Mouse (Mus musculus) forebrain, embryonic 14.5 days (tissue): ENCODE measurements at regions not wholly inside any gene's neighbourhood (a gene's known extent, or its start where the extent isn't known, plus 50 kb on each side); places are given as distances from the start of the nearest gene placed in this dataset.
A peak's percentile ranks its signal among the peaks of the same experiment; 100 is the strongest.

Experiments
- ATAC-seq: fragments of 200-750 bp; cut with Nextera tagmentation; 2 replicates; pipeline ENCODE4 v1.8.0; 2017; ENCODE audit warnings: mild to moderate bottlenecking, moderate library complexity
- DNase-seq: peaks from one replicate; pipeline ENCODE4 v3.0.0-alpha.2; 2015; ENCODE audit warnings: low spot score
- H3K27ac ChIP-seq: fragments of 300-500 bp; sonication (generic); 2 replicates; pipeline ENCODE4 v1.5.1; 2014; ENCODE audit warnings: low read depth, mild to moderate bottlenecking, control low read depth, low read length, moderate library complexity
- H3K27me3 ChIP-seq: fragments of 300-500 bp; sonication (generic); replicated peaks from 2 replicates; pipeline ENCODE4 v1.6.1; 2014; ENCODE audit warnings: low read length, control low read depth, mixed read lengths; ENCODE audit not compliant: control insufficient read depth, insufficient read depth
- H3K36me3 ChIP-seq: fragments of 300-500 bp; sonication (generic); 2 replicates; pipeline ENCODE4 v1.6.1; 2014; ENCODE audit warnings: low read length, control low read depth; ENCODE audit not compliant: control insufficient read depth, insufficient read depth
- H3K4me1 ChIP-seq: fragments of 300-500 bp; sonication (generic); 2 replicates; pipeline ENCODE4 v1.6.1; 2014; ENCODE audit warnings: antibody characterized with exemption, low read length, control low read depth; ENCODE audit not compliant: control insufficient read depth, insufficient read depth
- H3K4me2 ChIP-seq: fragments of 300-500 bp; sonication (generic); 2 replicates; pipeline ENCODE4 v1.6.1; 2014; ENCODE audit warnings: mild to moderate bottlenecking, control low read depth, low read length
- H3K4me3 ChIP-seq: fragments of 300-500 bp; sonication (generic); 2 replicates; pipeline ENCODE4 v1.5.1; 2014; ENCODE audit warnings: low read depth, low read length, control low read depth
- H3K9ac ChIP-seq: fragments of 300-500 bp; sonication (generic); 2 replicates; pipeline ENCODE4 v1.6.1; 2014; ENCODE audit warnings: mild to moderate bottlenecking, low read length, control low read depth, moderate library complexity
- H3K9me3 ChIP-seq: fragments of 300-500 bp; sonication (generic); replicated peaks from 2 replicates; pipeline ENCODE4 v1.6.1; 2016; ENCODE audit warnings: low read length, control low read depth, mixed read lengths; ENCODE audit not compliant: control insufficient read depth
- WGBS: fragments of 180-500 bp; shearing (Covaris S2); extraction: QIAGEN DNeasy Blood & Tissue Kit; methylation state at CpG from one replicate; pipeline ENCODE4 v1.1.7; 2014; 5-methylcytosine and 5-hydroxymethylcytosine counted together

DNA sequence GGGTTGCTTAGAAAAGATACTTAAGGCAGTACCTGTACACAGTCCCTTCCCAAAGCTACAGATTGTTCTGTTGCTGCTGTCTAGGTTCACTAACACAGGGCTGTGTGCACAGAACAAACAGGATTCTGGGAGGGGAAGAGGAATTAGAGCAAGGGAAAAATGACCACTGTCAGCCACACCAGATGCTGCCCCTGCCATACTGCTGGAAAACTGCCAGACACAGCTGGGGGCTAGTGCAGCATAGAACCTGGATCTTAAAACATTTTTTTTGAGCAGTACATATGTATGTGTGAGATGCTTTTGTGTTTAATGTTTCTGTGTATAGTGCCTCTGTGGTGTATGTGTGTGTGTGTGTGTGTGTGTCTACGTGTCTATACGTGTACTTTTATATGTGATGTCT, 291.7 kb upstream of the Myt1l start:
- Histone ChIP-seq H3K27me3 (no peaks in the 10 kb centered on the region), H3K9ac (no peak overlapping the region), H3K4me3 (no peak overlapping the region), H3K36me3 (no peaks in the 10 kb centered on the region), H3K9me3 (no peaks in the 10 kb centered on the region), H3K4me2 (no peak overlapping the region), H3K27ac (no peak overlapping the region), H3K4me1 (peaks cover 28% of the 10 kb centered on the region)
- no peak for DNase-seq
- no peak for ATAC-seq
- WGBS, result 86% methylated on average over 2 of the region's 2 CpGs

DNA sequence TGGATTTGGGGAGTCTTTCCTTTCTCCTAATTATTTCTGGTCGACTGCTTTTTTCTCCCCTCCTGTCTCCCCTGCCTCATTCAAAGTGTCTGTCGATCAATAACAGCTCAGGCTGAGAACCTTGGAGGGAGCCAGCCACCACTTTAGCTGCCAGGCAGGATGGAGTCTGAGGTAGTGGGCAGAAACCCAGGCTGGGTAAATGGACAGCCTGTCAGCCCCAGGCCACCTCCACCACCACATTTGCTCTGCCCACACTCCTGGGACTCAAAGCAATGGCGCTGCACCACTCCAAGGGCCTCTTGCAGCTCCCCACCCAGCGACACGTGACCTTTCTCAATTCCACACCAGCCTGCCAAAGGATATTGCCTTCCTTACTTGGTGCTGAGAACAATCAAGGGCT, 290.7 kb upstream of the Myt1l start:
- Histone ChIP-seq H3K9ac (no peak overlapping the region), H3K27ac (no peak overlapping the region)
- WGBS, result 44% methylated on average over 5 of the region's 5 CpGs

DNA sequence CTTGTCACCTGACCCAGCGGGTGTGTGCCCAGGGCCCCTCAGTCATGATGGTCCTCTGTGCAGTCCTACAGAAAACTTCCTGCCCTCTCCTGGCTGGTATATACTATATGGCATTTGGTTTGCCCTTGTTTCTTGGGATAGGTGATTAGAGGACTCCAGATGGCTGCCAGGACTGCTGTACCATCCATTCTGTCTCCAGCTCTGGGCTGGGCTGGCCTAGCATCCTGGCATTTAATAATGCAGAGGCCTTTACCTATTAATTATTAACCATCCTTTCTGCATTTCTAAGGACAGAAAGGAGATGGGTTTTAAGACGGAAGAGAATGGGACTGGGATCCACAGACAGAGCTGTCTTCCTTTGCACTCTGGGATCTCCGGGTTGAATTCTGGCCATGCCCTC, 288.7 kb upstream of the Myt1l start:
- H3K36me3 ChIP-seq, result no peaks in the 10 kb centered on the region
- no peak overlapping the region for H3K4me2 ChIP-seq
- H3K27ac ChIP-seq, result peak overlapping the region; percentile 80
- ATAC-seq (peak; percentile 61), DNase-seq (no peak)
- H3K9ac ChIP-seq, result no peak overlapping the region
- no peaks in the 10 kb centered on the region for H3K9me3 ChIP-seq
- 82% methylated on average over 3 of the region's 3 CpGs for WGBS
- H3K4me3 ChIP-seq, result no peak overlapping the region
- peaks cover 16% of the 10 kb centered on the region for H3K4me1 ChIP-seq
- H3K27me3 ChIP-seq, result no peaks in the 10 kb centered on the region

More for the DNA sequence above, 290.7 kb upstream of the Myt1l start:
- Histone ChIP-seq H3K9me3 (no peaks in the 10 kb centered on the region), H3K4me3 (no peak overlapping the region), H3K36me3 (no peaks in the 10 kb centered on the region), H3K4me1 (peaks cover 25% of the 10 kb centered on the region), H3K4me2 (no peak overlapping the region), H3K27me3 (no peaks in the 10 kb centered on the region)
- DNase-seq (no peak), ATAC-seq (no peak)

DNA sequence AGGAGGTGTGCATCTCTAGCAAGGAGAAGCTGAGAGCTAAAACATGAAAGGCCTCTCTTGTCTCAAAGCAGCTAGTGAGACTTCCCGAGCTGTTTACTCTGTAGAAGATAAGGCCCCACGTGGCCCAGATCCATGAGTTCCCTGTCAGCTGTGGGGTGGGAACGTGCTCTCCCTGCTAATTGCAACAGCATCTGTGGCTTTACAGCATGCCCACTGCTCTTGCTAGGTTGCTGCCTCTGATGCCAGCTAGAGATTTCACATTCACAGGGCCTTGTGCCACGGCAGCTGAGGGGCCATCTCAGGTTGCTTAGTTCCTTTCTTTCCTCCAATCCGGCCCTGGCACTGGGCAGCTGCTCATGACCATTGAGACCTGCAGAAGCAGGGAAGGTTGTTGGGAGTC, 288.2 kb upstream of the Myt1l start:
- H3K4me2 ChIP-seq, result no peak overlapping the region
- H3K4me1 ChIP-seq, result peaks cover 16% of the 10 kb centered on the region
- 0 out of 2 replicates have a peak overlapping the region, but pooled peaks have one; percentile 8 for H3K9ac ChIP-seq
- H3K36me3 ChIP-seq, result no peaks in the 10 kb centered on the region
- peak; percentile 90 for ATAC-seq
- 42% methylated on average over 5 of the region's 5 CpGs for WGBS
- no peak overlapping the region for H3K4me3 ChIP-seq
- H3K9me3 ChIP-seq, result no peaks in the 10 kb centered on the region
- no peaks in the 10 kb centered on the region for H3K27me3 ChIP-seq
- DNase-seq, result peak; percentile 89
- H3K27ac ChIP-seq, result peak overlapping the region; percentile 80

DNA sequence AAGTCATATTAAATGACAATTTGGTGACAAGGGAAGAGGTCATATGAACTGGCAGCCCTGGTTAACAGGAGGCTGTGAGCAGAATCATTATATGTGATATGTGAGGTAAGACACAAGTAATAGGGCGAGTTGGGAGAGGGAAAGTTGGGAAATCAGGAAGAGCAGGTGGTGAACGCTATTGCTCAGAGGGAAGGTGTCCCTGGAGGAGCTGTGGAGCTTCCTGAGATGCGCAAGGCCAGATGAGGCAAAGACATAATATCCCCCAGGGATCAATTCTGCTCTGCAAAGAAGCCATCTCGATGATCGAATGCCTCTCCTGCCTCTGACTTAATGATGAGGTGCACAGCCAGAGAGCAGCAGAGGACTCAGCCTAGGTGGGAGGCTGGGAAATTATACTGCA, 285.1 kb upstream of the Myt1l start:
- DNase-seq, result no peak
- ATAC-seq, result no peak
- Histone ChIP-seq H3K4me2 (no peak overlapping the region), H3K36me3 (no peaks in the 10 kb centered on the region), H3K4me3 (no peak overlapping the region), H3K27ac (no peak overlapping the region), H3K4me1 (peaks cover 31% of the 10 kb centered on the region), H3K27me3 (no peaks in the 10 kb centered on the region), H3K9ac (no peak overlapping the region), H3K9me3 (no peaks in the 10 kb centered on the region)
- 81% methylated on average over 5 of the region's 5 CpGs for WGBS

DNA sequence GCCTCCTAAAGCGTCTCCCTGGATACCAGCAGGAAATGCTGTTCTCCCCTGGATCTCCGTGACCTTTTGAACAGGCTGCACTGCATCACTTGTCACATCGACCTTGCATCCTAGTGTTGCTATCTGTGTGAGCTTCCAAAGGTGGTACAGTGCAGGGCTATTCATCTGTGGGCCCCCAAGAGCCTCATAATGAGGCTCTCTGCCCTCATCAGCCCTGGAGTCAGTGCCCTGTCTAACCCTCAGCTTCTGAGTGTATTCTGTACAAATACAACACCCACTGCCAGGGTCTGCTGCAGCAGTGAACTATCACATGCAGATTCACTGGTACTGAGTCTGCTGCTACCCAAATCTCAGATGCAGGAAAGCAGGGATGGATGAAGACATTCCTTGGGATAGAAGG, 282.1 kb upstream of the Myt1l start:
- ATAC-seq (no peak), DNase-seq (no peak)
- Histone ChIP-seq H3K4me1 (peaks cover 15% of the 10 kb centered on the region), H3K27ac (peak overlapping the region; percentile 50; the same call in 1 of the 2 replicates), H3K9me3 (no peaks in the 10 kb centered on the region), H3K9ac (peak overlapping the region; percentile 5; the same call in 1 of the 2 replicates), H3K4me3 (no peak overlapping the region), H3K4me2 (no peak overlapping the region), H3K36me3 (no peaks in the 10 kb centered on the region), H3K27me3 (no peaks in the 10 kb centered on the region)
- WGBS, result 64% methylated on average over 3 of the region's 3 CpGs

DNA sequence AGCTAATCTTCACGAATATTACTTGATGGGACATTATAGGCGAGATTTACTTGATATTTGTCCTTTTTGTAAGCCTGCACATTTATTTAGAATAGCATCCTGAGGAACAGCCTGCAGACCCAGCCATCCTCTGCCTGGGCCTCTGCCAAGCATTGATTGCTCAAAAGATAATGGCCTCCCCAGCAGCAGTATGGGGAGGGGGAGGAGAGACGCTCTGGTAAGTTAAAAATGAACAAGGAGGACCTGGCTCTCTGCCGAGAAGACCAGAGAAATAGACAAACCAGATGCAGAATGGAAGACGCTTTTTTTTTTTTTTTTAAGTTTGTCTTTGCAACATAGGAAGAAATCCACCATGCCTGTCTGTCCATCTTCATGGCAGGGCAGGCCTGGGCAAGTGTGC, 280.8 kb upstream of the Myt1l start:
- H3K36me3 ChIP-seq, result no peaks in the 10 kb centered on the region
- peak overlapping the region; percentile 48; the same call in 1 of the 2 replicates for H3K27ac ChIP-seq
- no peak overlapping the region for H3K4me2 ChIP-seq
- 41% methylated on average over 5 of the region's 5 CpGs for WGBS
- ATAC-seq (peak; percentile 60; the same call in 1 of the 2 replicates), DNase-seq (peak; percentile 83)
- peaks cover 15% of the 10 kb centered on the region for H3K4me1 ChIP-seq
- H3K9ac ChIP-seq, result no peak overlapping the region
- H3K9me3 ChIP-seq, result no peaks in the 10 kb centered on the region
- H3K27me3 ChIP-seq, result no peaks in the 10 kb centered on the region
- H3K4me3 ChIP-seq, result no peak overlapping the region

DNA sequence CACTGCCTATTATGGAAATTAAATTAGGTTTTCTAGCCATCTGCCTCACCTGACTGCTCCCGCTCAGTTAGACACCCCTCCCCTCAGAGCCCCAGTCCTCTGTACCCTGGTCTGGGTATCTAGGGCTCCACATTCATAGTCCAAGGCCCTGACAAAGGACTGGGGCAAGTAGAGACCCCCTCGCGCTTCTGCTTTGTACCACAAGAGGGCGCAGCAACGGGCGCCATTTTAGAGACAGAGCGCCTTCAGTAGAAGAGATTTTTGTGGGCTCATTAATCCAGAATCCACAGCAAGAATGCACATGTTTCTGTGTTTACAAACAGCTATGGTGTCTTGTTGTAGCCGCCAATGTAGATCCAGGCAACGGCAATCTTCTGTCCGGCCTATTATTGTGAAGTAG, 279.7 kb upstream of the Myt1l start:
- no peaks in the 10 kb centered on the region for H3K9me3 ChIP-seq
- H3K27me3 ChIP-seq, result no peaks in the 10 kb centered on the region
- H3K27ac ChIP-seq, result no peak overlapping the region
- H3K4me2 ChIP-seq, result no peak overlapping the region
- DNase-seq (no peak), ATAC-seq (no peak)
- H3K36me3 ChIP-seq, result no peaks in the 10 kb centered on the region
- no peak overlapping the region for H3K9ac ChIP-seq
- no peak overlapping the region for H3K4me3 ChIP-seq
- H3K4me1 ChIP-seq, result peaks cover 15% of the 10 kb centered on the region
- 88% methylated on average over 10 of the region's 10 CpGs for WGBS

DNA sequence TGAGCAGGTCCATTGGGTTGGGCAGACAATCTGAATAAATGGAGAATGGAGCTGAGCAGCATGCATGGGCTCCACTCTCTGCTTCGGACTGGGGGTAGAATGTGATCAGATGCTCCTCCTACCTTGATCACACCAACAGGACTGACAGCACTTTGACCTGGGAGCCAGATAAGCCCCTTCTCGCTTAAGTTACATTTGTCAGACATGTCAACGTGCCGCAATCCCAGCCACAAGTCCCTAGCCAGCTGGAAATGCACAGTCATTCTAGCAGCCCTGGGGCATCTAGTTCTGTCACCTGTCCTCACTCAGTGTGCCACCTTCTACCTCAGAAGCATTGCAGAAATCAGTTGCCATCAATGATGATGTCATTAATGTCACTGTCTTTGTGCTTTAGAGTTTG, 272.1 kb upstream of the Myt1l start:
- Histone ChIP-seq H3K4me3 (no peak overlapping the region), H3K9me3 (no peaks in the 10 kb centered on the region), H3K9ac (no peak overlapping the region), H3K4me2 (no peak overlapping the region), H3K4me1 (peaks cover 22% of the 10 kb centered on the region), H3K36me3 (no peaks in the 10 kb centered on the region), H3K27me3 (no peaks in the 10 kb centered on the region), H3K27ac (no peak overlapping the region)
- ATAC-seq (no peak), DNase-seq (no peak)
- 96% methylated on average over 4 of the region's 4 CpGs for WGBS
